Mouse (Mus musculus) MEL (cell line): ENCODE measurements at regions not wholly inside any gene's neighbourhood (a gene's known extent, or its start where the extent isn't known, plus 50 kb on each side); places are given as distances from the start of the nearest gene placed in this dataset.

Experiments
- DNase-seq: peaks from one replicate; pipeline ENCODE4 v3.0.0; 2011; ENCODE audit warnings: low read depth, low spot score
- H3K27ac ChIP-seq: 2 replicates; pipeline ENCODE4 v1.5.1; 2012; ENCODE audit warnings: low read depth, mild to moderate bottlenecking, control low read depth, low read length, moderate library complexity; ENCODE audit not compliant: control insufficient read depth
- H3K27me3 ChIP-seq, 2 experiments: fragments of 150-350 bp in 1 of 2; sonication (generic) in 1 of 2; 2 replicates each; pipeline ENCODE4 v1.6.1; 2012; ENCODE audit warnings: low read length in 2 of 2, mild to moderate bottlenecking in 2 of 2, improper control_type of control experiment in 1 of 2, moderate library complexity in 1 of 2; ENCODE audit not compliant: insufficient read depth in 2 of 2, control insufficient read depth in 1 of 2
- H3K36me3 ChIP-seq, 2 experiments: 2 replicates each; pipeline ENCODE4 v1.6.1; 2012 to 2014; ENCODE audit warnings: low read length in 2 of 2, improper control_type of control experiment in 1 of 2, inconsistent platforms in 1 of 2, mild to moderate bottlenecking in 1 of 2; ENCODE audit not compliant: insufficient read depth in 2 of 2, control insufficient read depth in 1 of 2
- H3K4me1 ChIP-seq, 2 experiments: fragments of 150-350 bp in 1 of 2; sonication (generic) in 1 of 2; 2 replicates each; pipeline ENCODE4 v1.6.1; 2012; ENCODE audit warnings: low read length in 2 of 2, improper control_type of control experiment in 1 of 2, mild to moderate bottlenecking in 1 of 2; ENCODE audit not compliant: insufficient read depth in 2 of 2, control insufficient read depth in 1 of 2
- H3K4me3 ChIP-seq, 2 experiments: fragments of 150-350 bp in 1 of 2; sonication (generic) in 1 of 2; 2 replicates each; pipeline ENCODE4 v1.5.1; 2012; ENCODE audit warnings: low read depth in 2 of 2, low read length in 2 of 2, mild to moderate bottlenecking in 2 of 2, moderate library complexity in 2 of 2, control low read depth in 1 of 2, improper control_type of control experiment in 1 of 2; ENCODE audit not compliant: control insufficient read depth in 1 of 2, insufficient read depth in 1 of 2
- H3K79me2 ChIP-seq: 2 replicates; pipeline ENCODE4 v1.6.1; 2012; ENCODE audit warnings: mild to moderate bottlenecking, low read length, moderate library complexity; ENCODE audit not compliant: control insufficient read depth, poor library complexity, insufficient read depth
- H3K9ac ChIP-seq: 2 replicates; pipeline ENCODE4 v1.6.1; 2012; ENCODE audit warnings: low read depth, mild to moderate bottlenecking, control low read depth, low read length, moderate library complexity; ENCODE audit not compliant: control insufficient read depth, poor library complexity, severe bottlenecking
- H3K9me3 ChIP-seq: fragments of 150-350 bp; sonication (generic); replicated peaks from 2 replicates; pipeline ENCODE4 v1.6.1; 2012; ENCODE audit warnings: mild to moderate bottlenecking, low read length, improper control_type of control experiment, moderate library complexity; ENCODE audit not compliant: insufficient read depth
- BHLHE40 ChIP-seq: IDR thresholded peaks from 2 replicates; pipeline ENCODE4 v1.6.1; 2012; ENCODE audit warnings: low read depth, mild to moderate bottlenecking, inconsistent platforms, low read length, improper control_type of control experiment, borderline replicate concordance
- CTCF ChIP-seq, 3 experiments: IDR thresholded peaks in 2 of 3; conservative IDR thresholded peaks in 1 of 3; 2 replicates each; pipeline ENCODE4 v1.5.1; 2011 to 2012; ENCODE audit warnings: low read length in 3 of 3, low read depth in 2 of 3, mild to moderate bottlenecking in 2 of 3, improper control_type of control experiment in 1 of 3, inconsistent platforms in 1 of 3, mixed read lengths in 1 of 3, moderate library complexity in 1 of 3; ENCODE audit not compliant: control insufficient read depth in 1 of 3, insufficient read depth in 1 of 3, poor library complexity in 1 of 3, severe bottlenecking in 1 of 3
- E2F4 ChIP-seq: IDR thresholded peaks from 2 replicates; pipeline ENCODE4 v1.6.1; 2011; ENCODE audit warnings: low read depth, low read length, improper control_type of control experiment, borderline replicate concordance
- ELF1 ChIP-seq: IDR thresholded peaks from 2 replicates; pipeline ENCODE4 v1.6.1; 2014; ENCODE audit warnings: low read depth, mild to moderate bottlenecking, inconsistent platforms, low read length, improper control_type of control experiment, moderate library complexity
- ETS1 ChIP-seq: IDR thresholded peaks from 2 replicates; pipeline ENCODE4 v1.6.1; 2012; ENCODE audit warnings: low read depth, mild to moderate bottlenecking, inconsistent platforms, low read length, improper control_type of control experiment, moderate library complexity
- GABPA ChIP-seq: IDR thresholded peaks from 2 replicates; pipeline ENCODE4 v1.6.1; 2012; ENCODE audit warnings: low read depth, mild to moderate bottlenecking, inconsistent platforms, low read length, improper control_type of control experiment, moderate library complexity
- GATA1 ChIP-seq: IDR thresholded peaks from 2 replicates; pipeline ENCODE4 v1.6.1; 2011; ENCODE audit warnings: low read depth, low read length, improper control_type of control experiment
- HCFC1 ChIP-seq: IDR thresholded peaks from 2 replicates; pipeline ENCODE4 v1.6.1; 2012; ENCODE audit warnings: low read depth, mild to moderate bottlenecking, inconsistent platforms, low read length, improper control_type of control experiment, moderate library complexity
- JUND ChIP-seq: IDR thresholded peaks from 2 replicates; pipeline ENCODE4 v1.6.1; 2011; ENCODE audit warnings: low read depth, mild to moderate bottlenecking, improper control_type of control experiment, low read length
- KAT2A ChIP-seq: conservative IDR thresholded peaks from 2 replicates; pipeline ENCODE4 v1.6.1; 2012; ENCODE audit warnings: low read depth, low read length, improper control_type of control experiment, inconsistent platforms
- MAFK ChIP-seq: IDR thresholded peaks from 2 replicates; pipeline ENCODE4 v1.6.1; 2011; ENCODE audit warnings: low read depth, mild to moderate bottlenecking, low read length, improper control_type of control experiment, borderline replicate concordance
- MAX ChIP-seq: IDR thresholded peaks from 2 replicates; pipeline ENCODE4 v1.6.1; 2011; ENCODE audit warnings: low read length, improper control_type of control experiment
- MAZ ChIP-seq: IDR thresholded peaks from 2 replicates; pipeline ENCODE4 v1.6.1; 2012; ENCODE audit warnings: low read depth, mild to moderate bottlenecking, inconsistent platforms, low read length, improper control_type of control experiment
- MYC ChIP-seq: IDR thresholded peaks from 2 replicates; pipeline ENCODE4 v1.6.1; 2011; ENCODE audit warnings: low read depth, mild to moderate bottlenecking, low read length, improper control_type of control experiment, moderate library complexity
- NELFE ChIP-seq: IDR thresholded peaks from 2 replicates; pipeline ENCODE4 v1.6.1; 2011; ENCODE audit warnings: low read depth, low read length, improper control_type of control experiment
- NRF1 ChIP-seq: IDR thresholded peaks from 2 replicates; pipeline ENCODE4 v1.6.1; 2014; ENCODE audit warnings: low read depth, mild to moderate bottlenecking, inconsistent platforms, low read length, improper control_type of control experiment, moderate library complexity; ENCODE audit not compliant: poor library complexity, insufficient read depth, severe bottlenecking
- POLR2AphosphoS2 ChIP-seq: IDR thresholded peaks from 2 replicates; pipeline ENCODE4 v1.6.1; 2011; ENCODE audit warnings: low read length, improper control_type of control experiment
- RAD21 ChIP-seq: IDR thresholded peaks from 2 replicates; pipeline ENCODE4 v1.6.1; 2011; ENCODE audit warnings: mild to moderate bottlenecking, low read depth, low read length, improper control_type of control experiment
- SIN3A ChIP-seq: IDR thresholded peaks from 2 replicates; pipeline ENCODE4 v1.6.1; 2012; ENCODE audit warnings: low read length, improper control_type of control experiment, inconsistent platforms
- TBP ChIP-seq: IDR thresholded peaks from 2 replicates; pipeline ENCODE4 v1.8.0; 2011; ENCODE audit warnings: low read depth, low read length, improper control_type of control experiment
- UBTF ChIP-seq: IDR thresholded peaks from 2 replicates; pipeline ENCODE4 v1.6.1; 2012; ENCODE audit warnings: low read depth, mild to moderate bottlenecking, inconsistent platforms, low read length, improper control_type of control experiment, moderate library complexity, borderline replicate concordance; ENCODE audit not compliant: insufficient read depth
- USF1 ChIP-seq: IDR thresholded peaks from 2 replicates; pipeline ENCODE4 v1.6.1; 2014; ENCODE audit warnings: low read depth, mild to moderate bottlenecking, inconsistent platforms, low read length, improper control_type of control experiment, moderate library complexity
- USF2 ChIP-seq, 2 experiments: IDR thresholded peaks; 2 replicates each; pipeline ENCODE4 v1.6.1; 2011 to 2012; ENCODE audit warnings: improper control_type of control experiment in 2 of 2, low read length in 2 of 2, borderline replicate concordance in 1 of 2, inconsistent platforms in 1 of 2, low read depth in 1 of 2, mild to moderate bottlenecking in 1 of 2; ENCODE audit not compliant: insufficient read depth in 1 of 2
- ZKSCAN1 ChIP-seq: IDR thresholded peaks from 2 replicates; pipeline ENCODE4 v1.6.1; 2012; ENCODE audit warnings: low read depth, mild to moderate bottlenecking, inconsistent platforms, low read length, improper control_type of control experiment, moderate library complexity
- ZMIZ1 ChIP-seq: IDR thresholded peaks from 2 replicates; pipeline ENCODE4 v1.6.1; 2012; ENCODE audit warnings: low read depth, mild to moderate bottlenecking, inconsistent platforms, low read length, improper control_type of control experiment, moderate library complexity
- ZNF384 ChIP-seq: IDR thresholded peaks from 2 replicates; pipeline ENCODE4 v1.6.1; 2012; ENCODE audit warnings: low read depth, mild to moderate bottlenecking, inconsistent platforms, low read length, improper control_type of control experiment

DNA sequence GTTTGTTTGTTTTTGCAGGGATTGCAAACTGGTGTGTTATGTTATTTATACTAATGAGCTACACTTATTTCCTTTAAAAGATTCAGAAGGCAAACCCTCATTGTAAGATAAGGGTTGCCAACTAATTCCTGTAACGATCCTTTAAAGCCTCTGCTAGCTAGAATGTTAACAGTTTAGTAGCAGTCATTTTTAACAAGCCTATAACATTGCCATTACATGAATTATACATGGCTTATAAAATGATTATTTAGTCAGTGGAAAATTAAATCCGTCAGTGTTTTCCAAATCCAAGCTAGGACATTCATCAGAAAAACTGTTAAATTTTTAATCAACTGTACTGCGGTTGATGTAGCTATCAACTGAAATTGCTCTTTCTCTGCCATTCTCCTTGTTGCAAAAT lies 358.1 kb downstream of the Gm16223 start:
- Histone ChIP-seq H3K4me1 (no peaks in the 10 kb centered on the region), H3K9ac (no peak overlapping the region), H3K36me3 (no peaks in the 10 kb centered on the region), H3K27ac (no peak overlapping the region), H3K9me3 (no peaks in the 10 kb centered on the region), H3K27me3 (no peaks in the 10 kb centered on the region), H3K4me3 (no peak overlapping the region), H3K79me2 (no peaks in the 10 kb centered on the region)
- TF ChIP-seq UBTF, result no peak
- no peak for TF ChIP-seq MAZ
- TF ChIP-seq MAX, result no peak
- no peak for TF ChIP-seq USF1
- TF ChIP-seq ZKSCAN1, result no peak
- no peak for TF ChIP-seq NELFE
- TF ChIP-seq ELF1, result no peak
- no peak for TF ChIP-seq NRF1
- TF ChIP-seq CTCF (IDR thresholded peaks at IDR 0.05 in 2 of 3, conservative IDR thresholded peaks at IDR 0.05 in 1 of 3; ENCODE audit: control insufficient read depth in 1 of 3, insufficient read depth in 1 of 3, low read depth in 2 of 3, low read length in 3 of 3, poor library complexity in 1 of 3, severe bottlenecking in 1 of 3), result no peak
- TF ChIP-seq KAT2A, result no peak
- no peak for TF ChIP-seq GABPA
- no peak for TF ChIP-seq JUND
- DNase-seq, result no peak

DNA sequence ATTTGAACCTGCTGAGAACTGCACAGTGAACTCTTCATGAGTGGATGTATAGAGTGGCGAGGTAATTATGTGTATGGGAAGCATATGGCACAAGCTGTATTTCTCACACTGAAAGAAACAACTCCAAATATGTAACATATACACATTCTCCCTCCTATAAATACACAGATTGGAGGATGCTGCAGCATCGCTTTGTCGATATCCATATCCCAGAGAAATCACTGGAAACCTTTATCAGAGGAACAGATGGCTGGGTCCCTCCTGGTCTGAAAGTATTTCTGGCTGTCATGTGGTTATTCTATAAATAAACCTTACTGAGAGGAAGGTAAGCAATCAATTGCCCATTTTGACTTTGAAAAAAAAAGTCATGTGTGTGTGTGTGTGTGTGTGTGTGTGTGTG lies 365.4 kb downstream of the Gm16223 start:
- Histone ChIP-seq H3K9me3 (no peaks in the 10 kb centered on the region), H3K9ac (no peak overlapping the region), H3K79me2 (no peaks in the 10 kb centered on the region), H3K4me1 (no peaks in the 10 kb centered on the region), H3K27ac (no peak overlapping the region), H3K4me3 (no peak overlapping the region), H3K36me3 (no peaks in the 10 kb centered on the region), H3K27me3 (no peaks in the 10 kb centered on the region)
- TF ChIP-seq HCFC1 (no peak), POLR2AphosphoS2 (no peak), MAFK (no peak), GABPA (no peak), NELFE (no peak), ZMIZ1 (no peak), GATA1 (no peak), USF2 (IDR thresholded peaks at IDR 0.05; ENCODE audit: borderline replicate concordance in 1 of 2, insufficient read depth in 1 of 2, low read depth in 1 of 2, low read length in 2 of 2) (no peak), MAX (no peak), JUND (no peak), BHLHE40 (no peak), ETS1 (no peak), TBP (no peak), ZNF384 (no peak), MYC (no peak), RAD21 (no peak), SIN3A (no peak), MAZ (no peak), KAT2A (no peak), E2F4 (no peak)
- DNase-seq, result no peak
